Mouse (Mus musculus): ENCODE measurements at regions not wholly inside any gene's neighbourhood (a gene's known extent, or its start where the extent isn't known, plus 50 kb on each side); places are given as distances from the start of the nearest gene placed in this dataset.

- 71% methylated on average over 4 of the region's 4 CpGs for WGBS
- H3K4me3 ChIP-seq (ENCODE audit: control insufficient read depth in 1 of 2, insufficient read depth in 1 of 2, low read depth in 1 of 2, low read length in 2 of 2) = no peak overlapping the region
- no peaks in the 10 kb centered on the region for H3K36me3 ChIP-seq (ENCODE audit: control insufficient read depth, insufficient read depth, low read length)
- H3K4me1 ChIP-seq (ENCODE audit: control insufficient read depth in 2 of 2, insufficient read depth in 2 of 2, low read length in 2 of 2) = no peaks in the 10 kb centered on the region
- no peaks in the 10 kb centered on the region for H3K27me3 ChIP-seq (ENCODE audit: control insufficient read depth, insufficient read depth, low read length)
- H3K4me2 ChIP-seq (ENCODE audit: low read length) = no peak overlapping the region
- no peak overlapping the region for H3K9ac ChIP-seq (ENCODE audit: low read length)
- no peak overlapping the region for H3K27ac ChIP-seq (replicated peaks in 1 of 2; ENCODE audit: control insufficient read depth in 1 of 2, insufficient read depth in 1 of 2, low read depth in 2 of 2, low read length in 2 of 2)
- no peak for ATAC-seq (ENCODE audit: insufficient number of reproducible peaks, insufficient read depth, low FRiP score, low read depth)
- H3K9me3 ChIP-seq (ENCODE audit: control insufficient read depth, low read length) = no peaks in the 10 kb centered on the region
Observed at GRCm38 (mm10) chr14:24986404-24986803, 472.6 kb upstream of the Zmiz1 start.

GRCm38 (mm10) chr14:24993751-24994658, 465.0 kb upstream of the Zmiz1 start:
- Histone ChIP-seq H3K27ac (replicated peaks in 1 of 2; ENCODE audit: control insufficient read depth in 1 of 2, insufficient read depth in 1 of 2, low read depth in 2 of 2, low read length in 2 of 2) (no peak overlapping the region), H3K4me2 (ENCODE audit: low read length) (peak overlapping the region; percentile 6; the same call in 1 of the 2 replicates), H3K4me3 (ENCODE audit: control insufficient read depth in 1 of 2, insufficient read depth in 1 of 2, low read depth in 1 of 2, low read length in 2 of 2) (no peak overlapping the region), H3K9me3 (ENCODE audit: control insufficient read depth, low read length) (0 out of 2 replicates have a peak, but pooled peaks cover 8% of the 10 kb centered on the region), H3K36me3 (ENCODE audit: control insufficient read depth, insufficient read depth, low read length) (no peaks in the 10 kb centered on the region), H3K4me1 (ENCODE audit: control insufficient read depth in 2 of 2, insufficient read depth in 2 of 2, low read length in 2 of 2) (peaks cover 10 to 21% of the 10 kb centered on the region in 2 experiments), H3K27me3 (ENCODE audit: control insufficient read depth, insufficient read depth, low read length) (no peaks in the 10 kb centered on the region), H3K9ac (ENCODE audit: low read length) (no peak overlapping the region)
- WGBS = 23% methylated on average over 21 of the region's 21 CpGs
- ATAC-seq (ENCODE audit: insufficient number of reproducible peaks, insufficient read depth, low FRiP score, low read depth) = no peak; the same call in 1 of the 2 replicates

- H3K4me3 ChIP-seq (ENCODE audit: control insufficient read depth in 1 of 2, insufficient read depth in 1 of 2, low read depth in 1 of 2, low read length in 2 of 2) = no peak overlapping the region
- H3K27ac ChIP-seq (replicated peaks in 1 of 2; ENCODE audit: control insufficient read depth in 1 of 2, insufficient read depth in 1 of 2, low read depth in 2 of 2, low read length in 2 of 2) = no peak overlapping the region
- no peak overlapping the region for H3K9ac ChIP-seq (ENCODE audit: low read length)
- no peaks in the 10 kb centered on the region for H3K36me3 ChIP-seq (ENCODE audit: control insufficient read depth, insufficient read depth, low read length)
- H3K27me3 ChIP-seq (ENCODE audit: control insufficient read depth, insufficient read depth, low read length) = no peaks in the 10 kb centered on the region
- no peak overlapping the region for H3K4me2 ChIP-seq (ENCODE audit: low read length)
- no peak for ATAC-seq (ENCODE audit: insufficient number of reproducible peaks, insufficient read depth, low FRiP score, low read depth)
- 71% methylated on average over 7 of the region's 7 CpGs for WGBS
- 0 out of 2 replicates have a peak, but pooled peaks cover 8% of the 10 kb centered on the region for H3K9me3 ChIP-seq (ENCODE audit: control insufficient read depth, low read length)
- H3K4me1 ChIP-seq (ENCODE audit: control insufficient read depth in 2 of 2, insufficient read depth in 2 of 2, low read length in 2 of 2) = peaks cover 10 to 21% of the 10 kb centered on the region in 2 experiments
Observed at GRCm38 (mm10) chr14:24995226-24995625, 463.8 kb upstream of the Zmiz1 start.

- Histone ChIP-seq H3K4me1 (ENCODE audit: control insufficient read depth in 2 of 2, insufficient read depth in 2 of 2, low read length in 2 of 2) (peaks cover 13 to 21% of the 10 kb centered on the region in 2 experiments), H3K9me3 (ENCODE audit: control insufficient read depth, low read length) (no peaks in the 10 kb centered on the region), H3K36me3 (ENCODE audit: control insufficient read depth, insufficient read depth, low read length) (no peaks in the 10 kb centered on the region), H3K27me3 (ENCODE audit: control insufficient read depth, insufficient read depth, low read length) (no peaks in the 10 kb centered on the region), H3K4me2 (ENCODE audit: low read length) (no peak overlapping the region), H3K4me3 (ENCODE audit: control insufficient read depth in 1 of 2, insufficient read depth in 1 of 2, low read depth in 1 of 2, low read length in 2 of 2) (no peak overlapping the region), H3K27ac (replicated peaks in 1 of 2; ENCODE audit: control insufficient read depth in 1 of 2, insufficient read depth in 1 of 2, low read depth in 2 of 2, low read length in 2 of 2) (no peak overlapping the region), H3K9ac (ENCODE audit: low read length) (no peak overlapping the region)
- 34% methylated on average over 14 of the region's 14 CpGs for WGBS
- ATAC-seq (ENCODE audit: insufficient number of reproducible peaks, insufficient read depth, low FRiP score, low read depth) = no peak
Observed at GRCm38 (mm10) chr14:24997786-24998509, 461.0 kb upstream of the Zmiz1 start.

- H3K4me2 ChIP-seq (ENCODE audit: low read length) = no peak overlapping the region
- H3K9ac ChIP-seq (ENCODE audit: low read length) = no peak overlapping the region
- no peak overlapping the region for H3K4me3 ChIP-seq (ENCODE audit: control insufficient read depth in 1 of 2, insufficient read depth in 1 of 2, low read depth in 1 of 2, low read length in 2 of 2)
- peaks cover 10 to 14% of the 10 kb centered on the region in 2 experiments for H3K4me1 ChIP-seq (ENCODE audit: control insufficient read depth in 2 of 2, insufficient read depth in 2 of 2, low read length in 2 of 2)
- no peaks in the 10 kb centered on the region for H3K9me3 ChIP-seq (ENCODE audit: control insufficient read depth, low read length)
- H3K27me3 ChIP-seq (ENCODE audit: control insufficient read depth, insufficient read depth, low read length) = no peaks in the 10 kb centered on the region
- no peak overlapping the region for H3K27ac ChIP-seq (replicated peaks in 1 of 2; ENCODE audit: control insufficient read depth in 1 of 2, insufficient read depth in 1 of 2, low read depth in 2 of 2, low read length in 2 of 2)
- H3K36me3 ChIP-seq (ENCODE audit: control insufficient read depth, insufficient read depth, low read length) = no peaks in the 10 kb centered on the region
- WGBS = 59% methylated on average over 3 of the region's 3 CpGs
- no peak for ATAC-seq (ENCODE audit: insufficient number of reproducible peaks, insufficient read depth, low FRiP score, low read depth)
Observed at GRCm38 (mm10) chr14:24999008-24999572, 459.9 kb upstream of the Zmiz1 start.

- peaks cover 4 to 10% of the 10 kb centered on the region in 2 experiments; a peak in 3 of 4 replicates for H3K4me1 ChIP-seq (ENCODE audit: control insufficient read depth in 2 of 2, insufficient read depth in 2 of 2, low read length in 2 of 2)
- no peaks in the 10 kb centered on the region for H3K27me3 ChIP-seq (ENCODE audit: control insufficient read depth, insufficient read depth, low read length)
- WGBS = 41% methylated on average over 11 of the region's 11 CpGs
- no peak overlapping the region for H3K9ac ChIP-seq (ENCODE audit: low read length)
- H3K4me2 ChIP-seq (ENCODE audit: low read length) = no peak overlapping the region
- no peak overlapping the region for H3K4me3 ChIP-seq (ENCODE audit: control insufficient read depth in 1 of 2, insufficient read depth in 1 of 2, low read depth in 1 of 2, low read length in 2 of 2)
- H3K36me3 ChIP-seq (ENCODE audit: control insufficient read depth, insufficient read depth, low read length) = no peaks in the 10 kb centered on the region
- no peak for ATAC-seq (ENCODE audit: insufficient number of reproducible peaks, insufficient read depth, low FRiP score, low read depth)
- H3K27ac ChIP-seq (replicated peaks in 1 of 2; ENCODE audit: control insufficient read depth in 1 of 2, insufficient read depth in 1 of 2, low read depth in 2 of 2, low read length in 2 of 2) = no peak overlapping the region
- H3K9me3 ChIP-seq (ENCODE audit: control insufficient read depth, low read length) = no peaks in the 10 kb centered on the region
Observed at GRCm38 (mm10) chr14:25005241-25005946, 453.6 kb upstream of the Zmiz1 start.

- no peak overlapping the region for H3K4me3 ChIP-seq (ENCODE audit: control insufficient read depth in 1 of 2, insufficient read depth in 1 of 2, low read depth in 1 of 2, low read length in 2 of 2)
- no peaks in the 10 kb centered on the region for H3K36me3 ChIP-seq (ENCODE audit: control insufficient read depth, insufficient read depth, low read length)
- no peak overlapping the region for H3K9ac ChIP-seq (ENCODE audit: low read length)
- no peaks in the 10 kb centered on the region for H3K9me3 ChIP-seq (ENCODE audit: control insufficient read depth, low read length)
- H3K4me1 ChIP-seq (ENCODE audit: control insufficient read depth in 2 of 2, insufficient read depth in 2 of 2, low read length in 2 of 2) = peaks cover 9 to 10% of the 10 kb centered on the region in 2 experiments
- no peaks in the 10 kb centered on the region for H3K27me3 ChIP-seq (ENCODE audit: control insufficient read depth, insufficient read depth, low read length)
- H3K4me2 ChIP-seq (ENCODE audit: low read length) = no peak overlapping the region
- ATAC-seq (ENCODE audit: insufficient number of reproducible peaks, insufficient read depth, low FRiP score, low read depth) = no peak
- 60% methylated on average over 3 of the region's 3 CpGs for WGBS
- H3K27ac ChIP-seq (replicated peaks in 1 of 2; ENCODE audit: control insufficient read depth in 1 of 2, insufficient read depth in 1 of 2, low read depth in 2 of 2, low read length in 2 of 2) = no peak overlapping the region
Observed at GRCm38 (mm10) chr14:25011926-25012325, 447.1 kb upstream of the Zmiz1 start.
